Comparison of ENCODE assay signal across 21 mouse cellular contexts in genomic region chr1:126547979-126548378, GRCm38 (mm10).
DNase-seq lines count a peak whose midpoint lies in the region; ATAC-seq lines count a peak whose summit lies in the region.
"Had no signal": no experiment of that assay in that cellular context is flagged by ENCODE, and none has a peak within 500 bp of the region (broad histone marks: within the 10 kb centered on the region; RNA-seq: fewer than 3 reads in every experiment).

No protein-coding gene starts in this region.

- no peak overlapping the region for H3K4me2 ChIP-seq in hindbrain, embryonic 15.5 days
- H3K4me2 ChIP-seq in hindbrain, embryonic 12.5 days (replicated peaks), result no peak overlapping the region
- no peak overlapping the region for H3K4me2 ChIP-seq in midbrain, embryonic 14.5 days (ENCODE audit: low read length)
- H3K4me2 ChIP-seq: forebrain, embryonic 15.5 days; heart, embryonic 13.5 days had no signal

- no peak overlapping the region for H3K27ac ChIP-seq in hindbrain, embryonic 15.5 days (replicated peaks)
- no peak overlapping the region for H3K27ac ChIP-seq in hindbrain, embryonic 12.5 days
- H3K27ac ChIP-seq in midbrain, embryonic 14.5 days (replicated peaks; ENCODE audit: low read depth, low read length), result 0 out of 2 replicates have a peak overlapping the region, but pooled peaks have one; percentile 37
- H3K27ac ChIP-seq in midbrain, embryonic 10.5 days (replicated peaks), result no peak overlapping the region
- H3K27ac ChIP-seq: embryonic facial prominence, embryonic 10.5 days; forebrain, embryonic 10.5 days; forebrain, embryonic 15.5 days; heart, embryonic 13.5 days had no signal

- H3K36me3 ChIP-seq in hindbrain, embryonic 15.5 days, result no peaks in the 10 kb centered on the region
- no peaks in the 10 kb centered on the region for H3K36me3 ChIP-seq in hindbrain, embryonic 12.5 days
- no peaks in the 10 kb centered on the region for H3K36me3 ChIP-seq in midbrain, embryonic 14.5 days (ENCODE audit: control insufficient read depth, insufficient read depth, low read length)
- no peaks in the 10 kb centered on the region for H3K36me3 ChIP-seq in midbrain, embryonic 10.5 days
- H3K36me3 ChIP-seq: embryonic facial prominence, embryonic 10.5 days; forebrain, embryonic 10.5 days; forebrain, embryonic 15.5 days; heart, embryonic 13.5 days had no signal

- peaks cover 8% of the 10 kb centered on the region for H3K4me1 ChIP-seq in hindbrain, embryonic 15.5 days (replicated peaks)
- peaks cover 5% of the 10 kb centered on the region; the same call in 1 of the 2 replicates for H3K4me1 ChIP-seq in hindbrain, embryonic 12.5 days
- 0 out of 2 replicates have a peak, but pooled peaks cover 2% of the 10 kb centered on the region for H3K4me1 ChIP-seq in midbrain, embryonic 14.5 days (ENCODE audit: control insufficient read depth, insufficient read depth, low read length)
- H3K4me1 ChIP-seq in midbrain, embryonic 10.5 days, result 0 out of 2 replicates have a peak, but pooled peaks cover 4% of the 10 kb centered on the region
- H3K4me1 ChIP-seq: embryonic facial prominence, embryonic 10.5 days; forebrain, embryonic 10.5 days; forebrain, embryonic 15.5 days; heart, embryonic 13.5 days had no signal

- H3K27me3 ChIP-seq in hindbrain, embryonic 15.5 days, result no peaks in the 10 kb centered on the region
- no peaks in the 10 kb centered on the region for H3K27me3 ChIP-seq in hindbrain, embryonic 12.5 days
- no peaks in the 10 kb centered on the region for H3K27me3 ChIP-seq in midbrain, embryonic 14.5 days (ENCODE audit: control insufficient read depth, insufficient read depth, low read length)
- H3K27me3 ChIP-seq in midbrain, embryonic 10.5 days (ENCODE audit: low read depth, poor library complexity, severe bottlenecking), result no peaks in the 10 kb centered on the region
- H3K27me3 ChIP-seq: CH12.LX; forebrain, embryonic 15.5 days; heart, embryonic 13.5 days; Patski had no signal

- peak; percentile 25 for DNase-seq in midbrain, embryonic 14.5 days
- no peak for DNase-seq in midbrain, embryonic 10.5 days (ENCODE audit: low spot score)
- DNase-seq in gonadal fat pad, adult 2 months (ENCODE audit: low read depth), result peak; percentile 19
- peak; percentile 45 for DNase-seq in retina, embryonic 14.5 days (ENCODE audit: low spot score)
- DNase-seq in testis, postnatal 14 days (ENCODE audit: low spot score), result no peak
- no peak for DNase-seq in layer of hippocampus, adult 18-20 months (ENCODE audit: low spot score in 2 of 2)
- DNase-seq: adrenal gland, postnatal 14 days; cerebellum, adult 2 months; cerebellum, postnatal 10 days; gastrocnemius, postnatal 25 days; heart, adult 11 months; heart, postnatal 36 days had no signal

- peak; percentile 38; the same call in 1 of the 2 replicates for ATAC-seq in hindbrain, embryonic 15.5 days (ENCODE audit: low FRiP score, low read depth)
- ATAC-seq in hindbrain, embryonic 12.5 days (ENCODE audit: low FRiP score), result no peak
- no peak for ATAC-seq in midbrain, embryonic 14.5 days (ENCODE audit: low FRiP score, low TSS enrichment)
- ATAC-seq: activated CD4-positive, CD25-positive, alpha-beta regulatory T cell, adult 4 months; forebrain, embryonic 15.5 days; Patski had no signal

- H3K4me3 ChIP-seq in hindbrain, embryonic 15.5 days, result no peak overlapping the region
- no peak overlapping the region for H3K4me3 ChIP-seq in hindbrain, embryonic 12.5 days
- H3K4me3 ChIP-seq in midbrain, embryonic 14.5 days (replicated peaks; ENCODE audit: low read depth, low read length), result no peak overlapping the region
- no peak overlapping the region for H3K4me3 ChIP-seq in midbrain, embryonic 10.5 days
- H3K4me3 ChIP-seq: embryonic facial prominence, embryonic 10.5 days; forebrain, embryonic 10.5 days; forebrain, embryonic 15.5 days; heart, embryonic 13.5 days had no signal

- H3K9me3 ChIP-seq in hindbrain, embryonic 15.5 days, result no peaks in the 10 kb centered on the region
- no peaks in the 10 kb centered on the region for H3K9me3 ChIP-seq in hindbrain, embryonic 12.5 days (replicated peaks)
- no peaks in the 10 kb centered on the region for H3K9me3 ChIP-seq in midbrain, embryonic 14.5 days (ENCODE audit: control insufficient read depth, low read length)
- no peaks in the 10 kb centered on the region for H3K9me3 ChIP-seq in midbrain, embryonic 10.5 days (replicated peaks)
- H3K9me3 ChIP-seq: embryonic facial prominence, embryonic 10.5 days; forebrain, embryonic 10.5 days; forebrain, embryonic 15.5 days; heart, embryonic 13.5 days had no signal

- WGBS in hindbrain, embryonic 15.5 days, result 58% methylated on average over 7 of the region's 7 CpGs
- 74% methylated on average over 7 of the region's 7 CpGs for WGBS in hindbrain, embryonic 12.5 days
- WGBS in midbrain, embryonic 14.5 days, result 64% methylated on average over 7 of the region's 7 CpGs
- WGBS in midbrain, embryonic 10.5 days, result 90% methylated on average over 7 of the region's 7 CpGs

- H3K9ac ChIP-seq in hindbrain, embryonic 15.5 days, result no peak overlapping the region
- no peak overlapping the region for H3K9ac ChIP-seq in hindbrain, embryonic 12.5 days
- H3K9ac ChIP-seq in midbrain, embryonic 14.5 days (replicated peaks; ENCODE audit: low read length), result no peak overlapping the region
- H3K9ac ChIP-seq: forebrain, embryonic 15.5 days; heart, embryonic 13.5 days had no signal

Comparison
In these comparisons a context has a peak if more than half of its experiments do, and no peak if none do; other contexts are left out.
1. DNase-seq: peak in midbrain, embryonic 14.5 days (single experiment), gonadal fat pad, adult 2 months (single experiment) and retina, embryonic 14.5 days (single experiment); none in midbrain, embryonic 10.5 days (single experiment), testis, postnatal 14 days (single experiment) and layer of hippocampus, adult 18-20 months (0 of 2).